Mouse (Mus musculus) olfactory bulb, adult 2 months (tissue): ENCODE data around the gene Sh3bp4.

Experiments
- CTCF ChIP-seq: fragments of 200-500 bp; IDR thresholded peaks from 2 replicates; pipeline ENCODE4 v1.5.1; 2012; ENCODE audit warnings: low read depth, mild to moderate bottlenecking, low read length, moderate library complexity; ENCODE audit not compliant: insufficient read depth
- POLR2A ChIP-seq: fragments of 200-500 bp; IDR thresholded peaks from 2 replicates; pipeline ENCODE4 v1.6.1; 2012; ENCODE audit warnings: mild to moderate bottlenecking, low read depth, low read length, moderate library complexity; ENCODE audit not compliant: insufficient read depth

- TF ChIP-seq POLR2A (no peak), CTCF (no peak)
Measured at GRCm38 (mm10) chr1:89192536-89193220, 122.5 kb downstream of the Sh3bp4 start.
